Mouse (Mus musculus): ENCODE measurements around the gene Kcnj8.

- no peak for TF ChIP-seq CTCF (IDR thresholded peaks at IDR 0.05; ENCODE audit: low read depth, low read length)
- TF ChIP-seq POLR2AphosphoS5 (IDR thresholded peaks at IDR 0.05; ENCODE audit: insufficient replicate concordance, low read depth, low read length) = no peak
- no peak for TF ChIP-seq GATA2 (IDR thresholded peaks at IDR 0.05; ENCODE audit: borderline replicate concordance, low read depth, low read length)
- TF ChIP-seq TAL1 (conservative IDR thresholded peaks at IDR 0.05; ENCODE audit: low read depth, low read length) = no peak
Measured at GRCm38 (mm10) chr6:142540131-142540530, 31.3 kb downstream of the Kcnj8 start.
